Mouse (Mus musculus) neural tube, embryonic 10.5 days (tissue): ENCODE measurements at regions not wholly inside any gene's neighbourhood (a gene's known extent, or its start where the extent isn't known, plus 50 kb on each side); places are given as distances from the start of the nearest gene placed in this dataset.

Experiments
- DNase-seq: peaks from one replicate; pipeline ENCODE4 v3.0.0-alpha.2; 2017; ENCODE audit warnings: low spot score; ENCODE audit errors: extremely low spot score

- DNase-seq = no peak
Measured at GRCm38 (mm10) chr2:79132518-79132845, 122.7 kb upstream of the Itga4 start.

- DNase-seq = no peak
Measured at GRCm38 (mm10) chr2:79134281-79134680, 120.9 kb upstream of the Itga4 start.

GRCm38 (mm10) chr2:79135986-79136385 lies 119.2 kb upstream of the Itga4 start:
- no peak for DNase-seq

- DNase-seq = no peak
Measured at GRCm38 (mm10) chr2:79136619-79137458, 118.4 kb upstream of the Itga4 start.

- no peak for DNase-seq
Measured at GRCm38 (mm10) chr2:79137694-79138171, 117.5 kb upstream of the Itga4 start.

GRCm38 (mm10) chr2:79138368-79139109 lies 116.7 kb upstream of the Itga4 start:
- no peak for DNase-seq

GRCm38 (mm10) chr2:79141961-79142360 lies 113.3 kb upstream of the Itga4 start:
- no peak for DNase-seq

GRCm38 (mm10) chr2:79143196-79143595 lies 112.0 kb upstream of the Itga4 start:
- no peak for DNase-seq

- no peak for DNase-seq
Measured at GRCm38 (mm10) chr2:79145897-79146296, 109.3 kb upstream of the Itga4 start.

GRCm38 (mm10) chr2:79146563-79146962 lies 108.7 kb upstream of the Itga4 start:
- DNase-seq = no peak

GRCm38 (mm10) chr2:79149012-79149698 lies 106.1 kb upstream of the Itga4 start:
- no peak for DNase-seq

GRCm38 (mm10) chr2:79151610-79152009 lies 103.6 kb upstream of the Itga4 start:
- no peak for DNase-seq

- no peak for DNase-seq
Measured at GRCm38 (mm10) chr2:79152031-79152694, 103.1 kb upstream of the Itga4 start.

- DNase-seq = no peak
Measured at GRCm38 (mm10) chr2:79152695-79153057, 102.5 kb upstream of the Itga4 start.

GRCm38 (mm10) chr2:79153070-79153469 lies 102.2 kb upstream of the Itga4 start:
- DNase-seq = no peak

GRCm38 (mm10) chr2:79158450-79159055 lies 96.7 kb upstream of the Itga4 start:
- DNase-seq = no peak

GRCm38 (mm10) chr2:79159336-79159735 lies 95.9 kb upstream of the Itga4 start:
- no peak for DNase-seq

GRCm38 (mm10) chr2:79172967-79173919 lies 82.0 kb upstream of the Itga4 start:
- DNase-seq = no peak

- DNase-seq = no peak
Measured at GRCm38 (mm10) chr2:79174282-79174681, 80.9 kb upstream of the Itga4 start.

- no peak for DNase-seq
Measured at GRCm38 (mm10) chr2:79180782-79181181, 74.4 kb upstream of the Itga4 start.
